Mouse (Mus musculus): Measurements from ENCODE around the gene Gm9821. TPM values are rescaled to one million over a fixed set of nuclear protein-coding genes. Genes with fewer than 3 reads are reported as not detected.

Gene Gm9821
- polyA plus RNA-seq, 1 experiment from 2014 or later = 0.25 TPM

- peak overlapping the region; percentile 40 for H3K9ac ChIP-seq (ENCODE audit: low read length)
Observed at GRCm38 (mm10) chr2:91971231-91972097, 26.0 kb downstream of the Gm9821 start.

GRCm38 (mm10) chr2:91972121-91972566, 26.6 kb downstream of the Gm9821 start:
- no peaks in the 10 kb centered on the region for H3K36me3 ChIP-seq (ENCODE audit: control insufficient read depth, insufficient read depth, low read length)
- H3K4me2 ChIP-seq = no peak overlapping the region
- H3K9me3 ChIP-seq (ENCODE audit: control insufficient read depth, low read length) = no peaks in the 10 kb centered on the region
- H3K27me3 ChIP-seq (ENCODE audit: control insufficient read depth, insufficient read depth, low read length) = peaks cover 37% of the 10 kb centered on the region
- 48% methylated on average over 13 of the region's 13 CpGs for WGBS
- no peak overlapping the region for H3K27ac ChIP-seq (ENCODE audit: low read depth, low read length)
- no peak for DNase-seq (ENCODE audit: low spot score, missing footprints)
- H3K4me1 ChIP-seq (ENCODE audit: control insufficient read depth, insufficient read depth, low read length) = peaks cover 21% of the 10 kb centered on the region
- no peak overlapping the region for H3K4me3 ChIP-seq (ENCODE audit: low read depth, low read length)
- ATAC-seq (ENCODE audit: low FRiP score) = no peak
- H3K9ac ChIP-seq (ENCODE audit: low read length) = no peak overlapping the region

More at GRCm38 (mm10) chr2:91971231-91972097, 26.0 kb downstream of the Gm9821 start:
- Histone ChIP-seq H3K4me2 (peak overlapping the region; percentile 7; the same call in 1 of the 2 replicates), H3K9me3 (ENCODE audit: control insufficient read depth, low read length) (no peaks in the 10 kb centered on the region), H3K36me3 (ENCODE audit: control insufficient read depth, insufficient read depth, low read length) (no peaks in the 10 kb centered on the region), H3K4me1 (ENCODE audit: control insufficient read depth, insufficient read depth, low read length) (peaks cover 21% of the 10 kb centered on the region), H3K27ac (ENCODE audit: low read depth, low read length) (no peak overlapping the region), H3K27me3 (ENCODE audit: control insufficient read depth, insufficient read depth, low read length) (peaks cover 30% of the 10 kb centered on the region), H3K4me3 (ENCODE audit: low read depth, low read length) (no peak overlapping the region)
- WGBS = 18% methylated on average over 21 of the region's 21 CpGs
- DNase-seq (ENCODE audit: low spot score, missing footprints) (peak; percentile 86), ATAC-seq (ENCODE audit: low FRiP score) (no peak)

GRCm38 (mm10) chr2:91973416-91974135, 28.1 kb downstream of the Gm9821 start:
- H3K27ac ChIP-seq (ENCODE audit: low read depth, low read length) = no peak overlapping the region
- H3K9ac ChIP-seq (ENCODE audit: low read length) = no peak overlapping the region
- no peak overlapping the region for H3K4me2 ChIP-seq
- peaks cover 35% of the 10 kb centered on the region for H3K27me3 ChIP-seq (ENCODE audit: control insufficient read depth, insufficient read depth, low read length)
- H3K36me3 ChIP-seq (ENCODE audit: control insufficient read depth, insufficient read depth, low read length) = no peaks in the 10 kb centered on the region
- DNase-seq (ENCODE audit: low spot score, missing footprints) (peak; percentile 85), ATAC-seq (ENCODE audit: low FRiP score) (no peak)
- WGBS = 21% methylated on average over 7 of the region's 7 CpGs
- H3K4me3 ChIP-seq (ENCODE audit: low read depth, low read length) = no peak overlapping the region
- H3K9me3 ChIP-seq (ENCODE audit: control insufficient read depth, low read length) = no peaks in the 10 kb centered on the region
- peaks cover 21% of the 10 kb centered on the region for H3K4me1 ChIP-seq (ENCODE audit: control insufficient read depth, insufficient read depth, low read length)

- peak within 1 kb of the TSS; percentile 36 for H3K4me3 ChIP-seq (ENCODE audit: low read depth, low read length)
- peaks cover 28% of the 10 kb centered on the region for H3K4me1 ChIP-seq (ENCODE audit: control insufficient read depth, insufficient read depth, low read length)
- peak within 1 kb of the TSS; percentile 48 for H3K4me2 ChIP-seq
- no peaks in the 10 kb centered on the region for H3K9me3 ChIP-seq (ENCODE audit: control insufficient read depth, low read length)
- under 1% methylated on average over 78 of the region's 79 CpGs for WGBS
- ATAC-seq (ENCODE audit: low FRiP score) (peak; percentile 57), DNase-seq (ENCODE audit: low spot score, missing footprints) (peak; percentile 95)
- peaks cover 35% of the 10 kb centered on the region for H3K27me3 ChIP-seq (ENCODE audit: control insufficient read depth, insufficient read depth, low read length)
- H3K36me3 ChIP-seq (ENCODE audit: control insufficient read depth, insufficient read depth, low read length) = no peaks in the 10 kb centered on the region
- peak within 1 kb of the TSS; percentile 49 for H3K9ac ChIP-seq (ENCODE audit: low read length)
- no peak within 1 kb of the TSS for H3K27ac ChIP-seq (ENCODE audit: low read depth, low read length)
Observed at GRCm38 (mm10) chr2:91975581-91976541, 30.4 kb downstream of the Gm9821 start, which contains the start of gene Dgkz. TSS of gene Dgkz (minus strand) at chr2:91975864.

GRCm38 (mm10) chr2:91977960-91978359, 32.5 kb downstream of the Gm9821 start:
- no peak overlapping the region for H3K27ac ChIP-seq (ENCODE audit: low read depth, low read length)
- no peaks in the 10 kb centered on the region for H3K9me3 ChIP-seq (ENCODE audit: control insufficient read depth, low read length)
- H3K4me1 ChIP-seq (ENCODE audit: control insufficient read depth, insufficient read depth, low read length) = peaks cover 17% of the 10 kb centered on the region
- no peak for ATAC-seq (ENCODE audit: low FRiP score)
- H3K4me2 ChIP-seq = no peak overlapping the region
- H3K9ac ChIP-seq (ENCODE audit: low read length) = no peak overlapping the region
- peaks cover 32% of the 10 kb centered on the region for H3K27me3 ChIP-seq (ENCODE audit: control insufficient read depth, insufficient read depth, low read length)
- no peak for DNase-seq (ENCODE audit: low spot score, missing footprints)
- no peak overlapping the region for H3K4me3 ChIP-seq (ENCODE audit: low read depth, low read length)
- no peaks in the 10 kb centered on the region for H3K36me3 ChIP-seq (ENCODE audit: control insufficient read depth, insufficient read depth, low read length)
- WGBS = 87% methylated on average over 4 of the region's 4 CpGs

DNA sequence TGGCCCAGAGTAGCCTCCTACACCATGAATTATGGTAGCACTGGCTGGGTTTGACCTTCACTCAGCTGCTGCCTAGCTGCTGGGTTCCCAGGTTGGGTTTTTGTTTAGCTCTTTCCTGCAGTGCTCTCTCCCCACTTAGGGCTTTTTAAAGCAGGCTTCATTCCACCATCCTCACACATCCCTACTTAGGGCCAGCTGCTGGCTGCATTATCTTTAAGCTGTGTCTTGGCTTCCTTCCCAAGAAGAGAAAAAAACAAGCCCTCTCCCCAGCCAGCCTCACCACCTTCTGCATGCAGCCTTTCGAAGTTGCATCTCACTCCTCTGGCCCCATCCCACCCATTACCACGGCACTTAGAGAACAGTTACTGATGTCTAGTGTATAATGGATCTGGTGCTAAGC, 33.0 kb downstream of the Gm9821 start:
- Histone ChIP-seq H3K4me1 (ENCODE audit: control insufficient read depth, insufficient read depth, low read length) (peaks cover 17% of the 10 kb centered on the region), H3K27me3 (ENCODE audit: control insufficient read depth, insufficient read depth, low read length) (peaks cover 32% of the 10 kb centered on the region)
- ATAC-seq (ENCODE audit: low FRiP score) = no peak

DNA sequence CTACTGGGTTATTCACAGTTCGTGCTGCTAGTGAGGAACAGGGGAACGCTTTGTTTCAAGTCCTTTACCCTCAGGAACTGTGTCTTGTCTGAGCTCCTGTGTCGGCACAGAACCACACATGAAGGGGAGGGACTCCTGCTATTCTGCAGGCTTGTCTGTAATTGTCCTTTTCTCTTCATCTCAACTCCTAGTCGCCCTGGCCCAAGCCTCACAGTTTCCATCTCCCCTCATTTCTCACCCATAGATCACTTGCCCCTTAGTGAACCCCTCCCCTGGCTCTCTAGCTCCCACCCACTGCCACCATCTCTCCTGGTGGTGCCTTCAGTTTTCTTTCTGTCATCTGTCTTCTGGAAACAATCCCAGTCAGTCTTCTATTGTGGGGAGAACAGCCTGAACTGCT, 34.7 kb downstream of the Gm9821 start:
- Histone ChIP-seq H3K4me2 (no peak overlapping the region), H3K9ac (ENCODE audit: low read length) (no peak overlapping the region), H3K27me3 (ENCODE audit: control insufficient read depth, insufficient read depth, low read length) (peaks cover 20% of the 10 kb centered on the region), H3K4me3 (ENCODE audit: low read depth, low read length) (no peak overlapping the region), H3K4me1 (ENCODE audit: control insufficient read depth, insufficient read depth, low read length) (peaks cover 26% of the 10 kb centered on the region), H3K27ac (ENCODE audit: low read depth, low read length) (no peak overlapping the region), H3K9me3 (ENCODE audit: control insufficient read depth, low read length) (no peaks in the 10 kb centered on the region), H3K36me3 (ENCODE audit: control insufficient read depth, insufficient read depth, low read length) (no peaks in the 10 kb centered on the region)
- ATAC-seq (ENCODE audit: low FRiP score) = no peak
- DNase-seq (ENCODE audit: low spot score, missing footprints) = peak; percentile 86
- WGBS = 19% methylated on average over 4 of the region's 4 CpGs

More for the DNA sequence above, 33.0 kb downstream of the Gm9821 start:
- H3K4me3 ChIP-seq (ENCODE audit: low read depth, low read length) = no peak overlapping the region
- DNase-seq (ENCODE audit: low spot score, missing footprints) = peak; percentile 83
- no peak overlapping the region for H3K9ac ChIP-seq (ENCODE audit: low read length)
- H3K27ac ChIP-seq (ENCODE audit: low read depth, low read length) = no peak overlapping the region
- no peaks in the 10 kb centered on the region for H3K36me3 ChIP-seq (ENCODE audit: control insufficient read depth, insufficient read depth, low read length)
- no peak overlapping the region for H3K4me2 ChIP-seq
- no peaks in the 10 kb centered on the region for H3K9me3 ChIP-seq (ENCODE audit: control insufficient read depth, low read length)
- 38% methylated on average over 2 of the region's 2 CpGs for WGBS

DNA sequence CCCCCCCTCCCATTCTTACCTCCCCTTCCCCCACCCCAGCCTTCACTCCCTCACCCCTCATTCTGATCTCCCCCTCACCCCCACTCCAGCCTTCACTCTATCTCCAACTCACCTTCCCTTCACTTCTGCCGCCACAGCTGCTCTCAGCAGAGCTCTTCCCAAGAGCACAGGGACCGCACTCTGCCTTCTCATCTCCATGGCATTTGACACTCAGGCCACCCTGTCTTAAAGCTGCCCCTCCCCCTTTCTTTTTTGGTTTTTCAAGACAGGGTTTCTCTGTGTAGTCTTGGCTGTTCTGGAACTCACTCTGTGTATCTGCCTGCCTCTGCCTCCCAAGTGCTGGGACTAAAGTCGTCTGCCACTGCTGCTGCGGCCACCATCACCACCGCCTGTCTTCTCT, 35.3 kb downstream of the Gm9821 start:
- no peaks in the 10 kb centered on the region for H3K36me3 ChIP-seq (ENCODE audit: control insufficient read depth, insufficient read depth, low read length)
- H3K27me3 ChIP-seq (ENCODE audit: control insufficient read depth, insufficient read depth, low read length) = peaks cover 15% of the 10 kb centered on the region
- no peaks in the 10 kb centered on the region for H3K9me3 ChIP-seq (ENCODE audit: control insufficient read depth, low read length)
- no peak overlapping the region for H3K4me3 ChIP-seq (ENCODE audit: low read depth, low read length)
- 38% methylated on average over 5 of the region's 5 CpGs for WGBS
- ATAC-seq (ENCODE audit: low FRiP score) (no peak), DNase-seq (ENCODE audit: low spot score, missing footprints) (peak; percentile 70)
- H3K27ac ChIP-seq (ENCODE audit: low read depth, low read length) = no peak overlapping the region
- H3K9ac ChIP-seq (ENCODE audit: low read length) = no peak overlapping the region
- peaks cover 21% of the 10 kb centered on the region for H3K4me1 ChIP-seq (ENCODE audit: control insufficient read depth, insufficient read depth, low read length)
- no peak overlapping the region for H3K4me2 ChIP-seq

Data from midbrain, embryonic 11.5 days (tissue).